Mouse (Mus musculus) MEL-GATA-1-ER (cell line): Measurements from ENCODE around the gene Acot11.

ENCODE experiments used
- DNase-seq: peaks from one replicate; pipeline ENCODE4 v3.0.0-alpha.2; 2012; ENCODE audit warnings: low read depth; ENCODE audit errors: extremely low read depth

Acot11 gene

DNA sequence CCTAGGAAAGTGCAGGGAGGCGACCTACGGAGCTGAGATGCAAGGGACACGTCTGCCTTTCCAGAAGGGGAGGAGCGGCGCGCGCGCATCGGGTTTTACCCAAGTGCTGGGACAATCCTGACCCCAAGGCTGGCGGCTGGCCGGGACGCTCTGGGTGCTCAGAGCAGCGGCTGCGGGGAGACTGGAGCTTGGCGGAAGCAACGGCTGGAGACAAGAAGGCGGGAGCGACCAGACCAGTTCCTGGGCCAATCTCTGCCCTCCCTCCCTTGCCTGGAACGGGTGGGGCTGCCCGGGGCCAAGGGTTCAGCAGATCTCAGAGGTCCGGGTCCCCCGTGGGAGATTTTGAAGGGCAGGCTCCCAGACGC, at the start of gene Acot11:
Acot11 (minus strand) TSS at position 89 of the 365 bp plus-strand sequence.
- DNase-seq = no peak

DNA sequence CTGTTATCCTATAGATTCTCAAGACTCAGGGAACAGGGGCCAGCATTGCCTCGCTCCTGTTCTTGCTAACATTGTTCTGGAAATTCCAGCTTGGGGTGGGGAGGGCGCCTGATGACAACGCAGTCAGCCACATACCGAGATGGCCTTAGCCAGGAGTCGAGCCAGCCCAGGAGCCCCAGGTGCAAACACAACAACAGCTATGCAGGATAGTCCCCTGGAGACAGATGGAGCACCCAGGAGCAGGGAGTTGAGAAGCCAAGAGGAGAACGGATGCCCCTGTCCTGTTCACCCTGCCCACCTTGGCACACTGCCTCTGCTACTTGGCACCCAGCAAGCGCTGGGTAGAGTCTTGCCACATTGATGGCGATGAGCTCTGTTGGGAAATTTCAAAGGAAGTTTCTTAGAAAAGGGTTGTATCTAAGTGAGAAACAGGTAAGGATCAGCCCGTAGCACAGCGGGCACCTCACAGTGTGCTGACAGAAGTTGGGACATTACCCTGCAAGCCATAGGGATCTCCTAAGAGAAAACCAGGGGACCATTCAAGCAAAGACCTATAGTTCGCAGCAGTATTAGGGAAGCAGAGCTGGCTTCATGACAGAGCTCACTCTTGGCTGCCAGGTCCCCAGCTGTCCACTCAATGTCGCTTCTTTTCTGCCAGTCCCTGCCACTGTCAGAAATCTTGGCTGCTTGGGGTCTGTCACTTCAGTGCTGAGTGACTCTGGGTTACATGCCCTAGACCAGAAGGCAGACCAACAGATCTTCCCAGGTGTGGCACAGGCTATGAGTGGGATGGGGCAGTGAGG, 43.7 kb upstream of the Acot11 start:
- DNase-seq = no peak

DNA sequence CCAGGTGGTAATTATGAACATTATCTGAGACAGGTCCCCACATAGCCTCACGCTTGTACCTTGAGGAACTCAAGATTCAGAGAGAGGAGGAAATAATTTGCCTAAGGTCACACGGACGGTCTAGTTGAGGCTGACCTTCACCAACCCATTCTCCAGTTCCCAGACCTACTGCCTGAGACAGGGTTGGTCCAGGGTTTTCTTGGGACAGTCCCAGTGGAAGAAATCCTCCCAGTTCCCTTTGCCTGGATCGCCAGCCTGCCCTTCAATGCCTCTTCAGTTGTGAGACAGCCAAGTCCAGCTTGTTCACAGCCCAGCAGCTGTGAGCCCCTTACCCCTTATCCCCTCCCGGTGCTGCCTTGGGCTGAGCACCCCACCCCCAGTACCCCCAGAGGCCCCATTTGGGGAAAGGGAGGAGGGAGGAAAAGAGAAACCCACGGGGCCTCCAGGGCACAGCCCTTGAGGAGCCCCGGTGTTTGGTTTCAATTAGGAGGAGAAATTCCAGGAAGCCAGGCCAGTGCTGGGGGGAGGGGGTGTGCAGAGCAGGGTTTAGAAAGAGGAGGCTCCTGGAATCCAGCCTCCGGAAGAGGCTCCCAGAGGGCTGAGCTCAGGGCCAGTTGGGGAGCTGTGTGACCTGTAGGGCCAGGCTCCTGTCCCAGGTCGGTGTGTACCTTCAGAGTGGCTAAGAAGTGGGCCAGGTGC, 42.9 kb upstream of the Acot11 start:
- no peak for DNase-seq

DNA sequence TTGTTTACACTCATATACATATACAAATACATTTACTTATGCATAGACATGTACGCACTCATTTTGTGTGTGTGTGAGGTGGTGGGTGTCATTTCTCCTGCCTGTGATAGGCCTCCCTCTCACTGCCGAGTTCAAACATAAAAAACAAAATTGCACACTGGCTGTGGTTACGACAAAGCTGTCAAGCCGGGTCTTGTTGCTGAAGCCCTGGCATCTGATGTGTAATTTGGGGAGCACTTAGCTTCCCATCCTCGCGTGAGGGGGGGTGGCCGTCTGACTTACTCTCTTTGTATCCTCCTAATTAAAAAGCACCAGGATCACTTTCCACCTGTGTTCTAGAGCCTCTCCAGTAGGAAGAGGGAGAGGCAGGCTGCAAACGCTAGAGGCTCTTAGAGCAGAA, 37.8 kb upstream of the Acot11 start:
- no peak for DNase-seq

DNA sequence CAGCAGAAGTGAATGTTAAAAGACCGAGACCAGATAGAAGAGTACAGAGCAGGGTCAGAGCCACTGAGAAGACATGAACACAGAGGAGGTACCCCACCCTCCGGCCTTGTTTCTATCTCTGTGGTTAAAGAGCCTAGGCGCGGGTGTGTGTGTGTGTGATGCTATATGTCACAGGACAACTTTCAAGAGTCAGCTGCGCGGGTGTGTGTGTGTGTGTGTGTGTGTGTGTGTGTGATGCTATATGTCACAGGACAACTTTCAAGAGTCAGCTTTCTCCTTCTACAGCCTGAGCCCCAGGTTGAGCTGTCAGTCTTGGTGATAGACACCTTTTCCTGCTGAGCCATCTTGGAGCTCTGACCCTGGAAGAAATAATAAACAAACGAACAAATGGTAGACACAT, 37.1 kb upstream of the Acot11 start:
- DNase-seq = no peak

DNA sequence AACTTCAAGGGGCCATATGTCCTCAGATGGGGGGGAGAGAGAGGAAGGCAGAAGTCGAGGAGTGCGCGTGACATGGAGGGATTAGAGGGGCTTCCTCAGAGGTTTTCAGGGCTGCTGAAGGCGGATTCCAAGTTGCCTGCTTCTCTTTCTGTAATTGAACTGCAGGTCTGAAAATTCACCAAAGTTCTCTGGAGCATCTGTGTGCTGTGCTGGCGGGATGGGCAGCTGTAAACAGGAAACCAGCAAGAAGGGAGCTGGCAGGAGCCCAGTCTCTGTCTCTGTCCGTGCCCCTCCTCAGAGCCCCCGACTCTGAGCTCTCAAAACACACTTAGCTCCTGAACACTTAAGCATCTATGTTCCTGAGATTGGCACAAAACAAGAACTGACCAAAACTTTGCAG, 36.5 kb upstream of the Acot11 start:
- DNase-seq = no peak

DNA sequence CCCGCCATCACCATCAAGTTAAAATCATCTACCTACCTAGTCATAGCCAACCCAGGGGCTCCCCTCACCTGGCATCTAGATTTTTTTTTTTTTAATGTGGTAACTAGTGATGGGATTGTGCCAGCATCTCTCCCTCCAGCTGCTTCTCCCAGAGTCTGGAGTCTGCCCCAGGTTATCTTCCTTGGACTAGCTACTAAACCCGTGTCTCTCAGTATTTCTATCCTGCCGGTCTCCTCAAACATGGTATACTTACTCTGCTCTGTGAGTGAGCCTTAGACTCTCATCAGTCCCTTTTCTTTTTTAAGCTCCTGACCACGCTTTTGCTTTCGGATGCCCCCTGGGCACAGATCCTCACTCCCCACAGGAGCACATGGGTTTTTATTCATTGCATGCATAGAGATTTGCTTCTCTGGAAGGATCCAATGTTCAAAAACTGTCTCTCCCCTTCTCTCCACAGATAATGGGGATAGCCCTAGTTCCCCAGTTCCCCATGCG, 35.9 kb upstream of the Acot11 start:
- no peak for DNase-seq

GRCm38 (mm10) chr4:106839964-106840611, 35.3 kb upstream of the Acot11 start:
- DNase-seq = peak; percentile 42

DNA sequence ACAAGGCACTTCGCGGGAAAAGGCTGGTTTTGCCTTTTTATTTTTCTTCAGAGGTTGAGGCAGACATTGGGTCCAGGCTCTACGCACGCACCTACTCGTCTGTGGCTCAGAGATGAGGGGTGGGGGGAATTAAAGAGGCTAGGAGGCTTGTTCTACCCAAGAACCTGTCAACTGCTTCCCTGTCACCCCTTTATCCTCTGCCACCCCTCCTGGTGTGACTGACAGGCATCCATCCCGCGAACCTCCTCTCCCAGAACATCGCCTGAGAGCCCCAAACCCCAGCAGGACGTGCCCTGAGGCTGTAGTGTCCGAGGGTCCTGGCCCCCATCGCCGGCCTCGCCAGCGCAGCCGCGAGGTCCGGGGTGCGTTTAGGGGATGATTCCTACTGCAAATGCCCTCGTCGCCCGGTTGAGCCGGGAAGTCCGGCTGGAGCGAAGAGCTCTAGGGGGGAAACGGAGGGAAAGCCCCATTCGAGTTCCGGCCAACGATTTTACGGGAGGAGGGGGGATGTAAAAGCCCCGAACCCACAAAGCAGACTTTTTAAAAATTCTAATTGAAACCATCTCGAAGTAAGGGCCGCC, 34.5 kb upstream of the Acot11 start:
- DNase-seq = no peak

DNA sequence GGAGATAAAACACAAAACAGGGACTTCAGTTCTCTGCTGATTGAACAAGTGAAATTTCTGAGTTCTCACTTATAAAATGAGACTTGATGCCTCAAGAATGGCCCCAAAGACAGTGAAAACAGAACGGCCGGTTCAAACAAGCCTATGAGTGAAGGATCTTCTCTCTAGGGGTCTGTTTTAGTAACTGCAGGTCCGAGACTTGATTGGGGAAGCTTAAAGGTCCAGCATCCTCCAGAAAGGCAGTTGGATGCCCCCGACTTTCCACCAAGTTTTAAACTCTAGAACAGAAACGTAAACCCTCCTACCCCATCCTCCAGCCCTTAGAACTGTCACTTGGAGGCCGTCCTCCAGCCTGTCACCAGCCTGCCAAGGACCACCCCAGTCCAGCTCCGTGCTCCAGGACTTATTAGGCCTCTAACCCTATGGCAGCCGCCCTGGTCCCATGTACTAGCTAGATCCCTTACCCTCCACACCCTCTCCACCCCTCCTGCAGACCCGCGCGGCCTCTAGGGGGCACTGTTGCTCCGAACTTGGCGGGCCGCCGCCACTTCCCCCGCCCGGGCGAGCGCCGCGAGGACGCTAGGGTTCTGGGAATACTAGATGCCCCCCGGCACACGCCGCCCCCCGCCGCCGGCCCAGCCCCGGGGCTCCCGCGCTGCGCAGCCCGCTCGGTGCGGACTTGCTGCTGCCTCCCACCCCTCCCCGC, 33.9 kb upstream of the Acot11 start:
- DNase-seq = peak; percentile 68

DNA sequence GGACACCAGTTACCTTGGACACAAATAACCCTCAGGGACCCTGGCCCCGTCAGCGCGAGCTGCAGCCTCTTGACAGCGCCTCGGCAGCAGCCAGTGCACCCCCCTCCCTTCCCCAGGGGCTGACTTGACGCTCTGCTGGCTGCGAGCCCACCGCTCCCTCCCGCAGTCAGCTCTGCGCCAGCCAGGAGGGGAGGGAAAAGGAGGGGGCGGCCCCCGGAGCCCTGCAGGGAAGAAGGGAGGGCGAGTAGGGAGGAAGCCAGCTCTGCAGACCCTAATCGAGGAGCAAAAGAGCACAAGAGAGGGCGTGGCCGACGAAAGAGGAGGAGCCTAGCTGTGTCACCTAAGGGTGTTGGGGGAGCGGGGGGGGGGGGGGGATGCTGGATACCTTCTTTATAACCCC, 33.2 kb upstream of the Acot11 start:
- DNase-seq = no peak

DNA sequence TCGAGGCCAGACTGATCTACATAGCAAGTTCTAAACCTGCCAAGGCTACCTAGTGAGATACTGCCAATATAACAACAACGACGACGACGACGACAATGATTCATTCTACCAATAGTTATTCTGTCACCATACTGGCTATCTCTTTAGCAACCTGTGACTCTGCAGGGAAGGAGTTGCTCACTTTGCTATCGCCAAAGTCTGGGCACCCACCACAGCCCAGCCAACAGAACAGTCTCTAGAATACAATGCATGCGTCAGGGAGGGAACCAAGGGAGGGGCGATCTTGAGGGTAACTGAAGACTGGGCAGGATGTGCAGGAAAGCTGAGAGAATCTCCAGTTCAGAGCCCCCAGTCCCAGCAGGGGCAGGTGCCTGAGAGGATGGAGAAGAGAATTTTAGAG, 32.6 kb upstream of the Acot11 start:
- no peak for DNase-seq

DNA sequence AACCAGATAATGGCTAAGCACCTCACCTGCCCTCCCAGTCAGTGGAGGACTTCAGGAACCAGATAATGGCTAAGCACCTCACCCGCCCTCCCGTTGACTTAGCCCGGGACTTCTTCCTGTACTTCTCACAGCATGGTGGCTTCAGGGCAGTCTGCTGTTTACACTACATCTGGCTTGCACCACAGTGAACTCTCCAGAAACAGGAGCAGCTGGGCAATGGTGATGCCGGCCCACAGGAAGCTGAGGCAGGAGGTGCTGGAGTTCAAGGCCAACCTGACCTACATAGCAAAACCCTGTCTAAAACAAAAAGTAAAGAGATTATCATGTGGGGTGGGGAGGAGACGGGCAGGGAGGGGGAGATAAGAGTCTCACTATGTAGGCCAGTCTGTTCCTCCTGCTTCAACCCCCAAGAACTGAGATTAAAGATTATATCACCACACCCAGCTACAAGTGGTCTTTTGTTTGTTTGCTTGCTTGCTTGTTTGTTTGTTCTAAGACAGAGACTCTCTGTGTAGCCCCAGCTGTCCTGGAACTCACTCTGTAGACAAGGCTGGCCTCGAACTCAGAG, 25.8 kb upstream of the Acot11 start:
- DNase-seq = no peak

GRCm38 (mm10) chr4:106827738-106828361, 23.1 kb upstream of the Acot11 start:
- DNase-seq = peak; percentile 51

GRCm38 (mm10) chr4:106825229-106825628, 20.4 kb upstream of the Acot11 start:
- no peak for DNase-seq

- DNase-seq = no peak
Observed at GRCm38 (mm10) chr4:106819404-106819803, 14.6 kb upstream of the Acot11 start.

- DNase-seq = no peak
Observed at GRCm38 (mm10) chr4:106818332-106818731, 13.5 kb upstream of the Acot11 start.

DNA sequence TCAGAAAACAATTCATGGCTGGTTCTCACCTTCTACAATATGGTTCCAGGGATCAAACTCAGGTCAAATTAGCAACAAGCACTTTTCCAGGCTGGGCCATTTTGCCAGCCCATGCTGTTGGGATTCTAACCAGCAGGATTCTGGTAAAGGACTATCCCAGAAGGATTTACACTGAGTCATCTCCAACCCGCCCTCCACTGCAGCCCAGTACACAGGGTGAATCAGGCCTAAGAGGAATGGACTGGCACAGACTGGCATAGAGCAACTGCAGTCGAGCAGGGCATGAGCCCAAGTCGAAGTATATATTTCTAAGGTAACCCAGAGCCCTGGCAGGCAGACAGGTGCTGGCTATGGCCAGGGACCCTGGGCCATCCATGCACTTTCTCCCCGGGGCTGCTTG, 12.2 kb upstream of the Acot11 start:
- no peak for DNase-seq

DNA sequence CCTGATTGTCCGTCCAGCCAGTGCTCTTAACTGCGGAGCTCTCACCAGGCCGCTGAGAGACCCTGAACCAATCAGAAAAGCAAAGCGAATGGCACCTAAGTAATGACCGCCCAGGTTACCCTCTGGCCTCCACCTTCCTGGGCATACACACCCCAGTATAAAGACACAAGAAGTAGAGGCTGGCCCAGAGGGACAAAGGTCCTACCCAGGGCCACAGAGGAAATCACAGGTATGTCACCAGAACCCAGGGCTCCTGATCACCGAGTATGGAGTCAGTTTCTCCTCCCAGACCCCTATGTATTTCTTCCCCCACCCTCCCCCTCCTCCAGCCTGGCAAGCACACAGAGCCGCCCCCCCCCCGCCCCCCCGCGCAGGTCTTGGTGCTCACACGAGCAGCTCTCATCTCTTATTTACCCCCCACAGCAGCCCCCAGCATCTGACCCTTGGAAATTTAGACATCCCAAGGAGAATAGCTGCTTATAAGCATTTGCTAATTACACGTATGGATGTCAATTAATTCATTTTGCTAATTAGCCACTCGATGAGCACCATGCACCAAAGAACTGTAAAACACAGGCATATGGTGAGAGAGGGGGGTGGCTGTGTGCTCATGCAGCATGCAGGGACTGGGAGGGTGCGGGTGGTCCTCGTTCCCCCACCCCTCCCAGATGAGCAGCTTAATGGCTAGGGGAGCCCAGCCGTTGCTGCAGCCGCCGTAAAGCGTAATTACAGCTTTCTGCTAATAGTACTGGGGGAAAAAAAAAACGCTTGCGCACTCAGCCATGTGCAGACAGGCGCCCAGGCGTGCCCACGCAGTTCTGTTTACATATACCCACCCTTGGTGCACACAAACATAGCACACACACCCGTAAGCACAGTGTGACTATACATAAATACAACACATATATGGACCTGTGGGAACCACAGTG, 10.9 kb upstream of the Acot11 start:
- no peak for DNase-seq
